Mouse (Mus musculus) neural tube, embryonic 14.5 days (tissue): ENCODE measurements around the gene Chm. TPM values are rescaled to one million over a fixed set of nuclear protein-coding genes. Genes with fewer than 3 reads are reported as not detected.

ENCODE experiments used
- ATAC-seq: fragments of 200-750 bp; cut with Nextera tagmentation; 2 replicates; pipeline ENCODE4 v1.8.0; 2017; ENCODE audit warnings: low read depth, mild to moderate bottlenecking, moderate TSS enrichment, moderate library complexity
- H3K27ac ChIP-seq: fragments of 300-500 bp; sonication (generic); 2 replicates; pipeline ENCODE4 v1.5.1; 2014; ENCODE audit warnings: low read depth, mild to moderate bottlenecking, control low read depth, low read length, moderate library complexity, mixed read lengths
- H3K27me3 ChIP-seq: fragments of 300-500 bp; sonication (generic); 2 replicates; pipeline ENCODE4 v1.6.1; 2014; ENCODE audit warnings: low read length; ENCODE audit not compliant: control insufficient read depth, insufficient read depth
- H3K36me3 ChIP-seq: fragments of 300-500 bp; sonication (generic); 2 replicates; pipeline ENCODE4 v1.6.1; 2014; ENCODE audit warnings: low read length, mixed read lengths; ENCODE audit not compliant: control insufficient read depth, insufficient read depth
- H3K4me1 ChIP-seq: fragments of 300-500 bp; sonication (generic); 2 replicates; pipeline ENCODE4 v1.6.1; 2014; ENCODE audit warnings: low read length; ENCODE audit not compliant: control insufficient read depth, insufficient read depth
- H3K4me2 ChIP-seq: fragments of 300-500 bp; sonication (generic); 2 replicates; pipeline ENCODE4 v1.6.1; 2014; ENCODE audit warnings: mild to moderate bottlenecking, low read depth, low read length, control low read depth
- H3K4me3 ChIP-seq: fragments of 300-500 bp; sonication (generic); 2 replicates; pipeline ENCODE4 v1.5.1; 2014; ENCODE audit warnings: low read depth, low read length, control low read depth, mixed read lengths
- H3K9ac ChIP-seq: fragments of 300-500 bp; sonication (generic); replicated peaks from 2 replicates; pipeline ENCODE4 v1.6.1; 2014; ENCODE audit warnings: low read depth, mild to moderate bottlenecking, control low read depth, low read length, mixed read lengths
- H3K9me3 ChIP-seq: fragments of 300-500 bp; sonication (generic); 2 replicates; pipeline ENCODE4 v1.6.1; 2016; ENCODE audit warnings: low read length; ENCODE audit not compliant: control insufficient read depth
- WGBS: fragments of 180-500 bp; shearing (Covaris S2); extraction: QIAGEN DNeasy Blood & Tissue Kit; methylation state at CpG from one replicate; pipeline ENCODE4 v1.1.7; 2014; 5-methylcytosine and 5-hydroxymethylcytosine counted together
- microRNA counts: library from miRNA; unstranded; fragments of <30 nt; microRNA quantifications from one replicate; lab custom pipeline; 2016
- microRNA-seq: library from miRNA; unstranded; fragments of <30 nt; microRNA quantifications from one replicate; pipeline ENCODE4, GENCODE M21; 2016
- polyA plus RNA-seq: library from polyadenylated mRNA; unstranded; fragments of >200 nt; fragmentation: Nextera tagmentation; extraction: Ambion mirVana; gene quantifications from 2 replicates; pipeline ENCODE4 v1.2.1, GENCODE M21; 2014

The Chm gene
- polyA plus RNA-seq, 1 experiment from 2014 or later = 18.4 TPM

DNA sequence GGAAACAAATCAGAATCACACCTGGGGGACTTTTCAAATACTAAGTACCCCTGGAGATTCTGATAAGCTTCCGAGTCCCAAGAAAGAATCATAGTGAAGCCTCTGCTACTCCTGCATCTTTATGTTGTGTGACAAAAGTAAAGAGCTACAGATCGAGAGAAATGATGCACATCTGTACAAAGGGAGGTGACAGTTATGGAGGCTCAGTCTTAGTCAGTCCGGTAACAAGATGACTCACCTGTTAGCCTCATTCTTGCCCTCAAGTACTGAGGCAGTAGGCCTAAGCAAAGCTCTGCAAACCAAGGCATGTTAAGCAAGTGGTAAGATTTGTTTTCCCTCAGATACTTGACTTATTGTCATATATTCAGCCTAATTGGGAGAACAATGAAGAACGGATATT lies 110.5 kb downstream of the Chm start:
- WGBS = 83% methylated on average over 4 of the region's 4 CpGs
- Histone ChIP-seq H3K4me2 (no peak overlapping the region), H3K4me1 (no peaks in the 10 kb centered on the region), H3K36me3 (no peaks in the 10 kb centered on the region), H3K27me3 (no peaks in the 10 kb centered on the region), H3K9me3 (no peaks in the 10 kb centered on the region), H3K4me3 (no peak overlapping the region), H3K9ac (no peak overlapping the region), H3K27ac (no peak overlapping the region)
- ATAC-seq = no peak

DNA sequence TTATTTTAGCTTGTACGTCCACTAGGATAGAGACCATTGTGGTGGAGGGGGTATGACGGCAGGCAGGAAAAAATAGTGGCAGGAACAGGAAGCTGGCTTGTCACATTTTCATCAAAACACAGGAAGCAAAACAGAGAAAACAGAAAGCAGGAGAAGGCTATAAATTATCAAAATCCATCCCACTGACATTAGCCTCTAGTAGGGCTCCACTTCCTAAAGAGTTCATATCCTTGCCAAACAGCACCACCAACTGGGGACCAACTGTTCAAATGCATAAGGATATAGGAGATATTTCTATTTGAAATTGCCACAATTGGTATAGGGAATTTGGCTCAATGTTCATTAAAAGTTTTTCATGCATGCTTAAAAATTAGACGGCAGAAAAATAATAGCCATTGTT lies 181.7 kb downstream of the Chm start:
- H3K4me3 ChIP-seq = no peak overlapping the region
- no peak for ATAC-seq

DNA sequence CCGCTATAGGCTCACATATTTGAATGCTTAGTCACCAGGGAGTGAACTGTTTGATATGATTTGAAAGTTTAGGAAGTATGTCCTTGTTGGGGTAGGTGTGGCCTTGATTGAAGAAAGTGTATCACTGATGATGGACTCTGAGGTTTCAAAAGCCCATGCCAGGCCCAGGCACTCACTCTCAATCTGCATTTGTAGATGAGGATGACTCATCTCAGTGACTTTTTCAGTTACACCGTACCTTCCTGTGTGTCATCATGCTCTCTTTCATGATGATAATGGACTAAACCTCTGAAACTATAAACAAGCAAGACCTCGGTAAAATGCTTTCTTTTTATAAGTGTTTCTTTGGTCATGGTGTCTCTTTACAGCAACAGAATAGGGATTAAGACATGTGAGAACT lies 183.1 kb downstream of the Chm start:
- no peaks in the 10 kb centered on the region for H3K4me1 ChIP-seq
- no peak for ATAC-seq
- no peak overlapping the region for H3K9ac ChIP-seq
- no peak overlapping the region for H3K27ac ChIP-seq
- WGBS = 78% methylated on average over 3 of the region's 3 CpGs
- H3K27me3 ChIP-seq = no peaks in the 10 kb centered on the region
- H3K4me3 ChIP-seq = no peak overlapping the region
- H3K4me2 ChIP-seq = no peak overlapping the region
- no peaks in the 10 kb centered on the region for H3K9me3 ChIP-seq
- H3K36me3 ChIP-seq = no peaks in the 10 kb centered on the region

More for the DNA sequence above, 181.7 kb downstream of the Chm start:
- Histone ChIP-seq H3K9ac (no peak overlapping the region), H3K27me3 (no peaks in the 10 kb centered on the region), H3K4me1 (no peaks in the 10 kb centered on the region), H3K9me3 (no peaks in the 10 kb centered on the region), H3K4me2 (no peak overlapping the region), H3K27ac (no peak overlapping the region), H3K36me3 (no peaks in the 10 kb centered on the region)
- WGBS = 89% methylated on average over 3 of the region's 3 CpGs

MicroRNAs encoded within 50 kb of the gene (microRNA counts, 519-probe panel; counts per million panel counts)
- microRNA mmu-miR-361 (lab: Ali Mortazavi, UCI) = 4,748 counts per million, percentile 62 among the panel's probes with 10 or more counts

Small RNA genes within 50 kb of the gene (microRNA-seq; reads per million reads assigned to microRNA genes)
- gene Mir361 = 2,059 reads per million, percentile 83 among the genes with 10 or more reads in this experiment

Other genes starting within 250 kb of the Chm start
- 8.1 and 10.0 TPM in 2 replicates for gene Dach2, start 112.0 kb upstream of the Chm start, polyA plus RNA-seq